ENCODE assay signal across 8 mouse cellular contexts in genomic region chr2:178137518-178137917, GRCm38 (mm10). TPM values are rescaled to one million over a fixed set of nuclear protein-coding genes. Genes with fewer than 3 reads are reported as not detected.
DNase-seq lines count a peak whose midpoint lies in the region; TF ChIP-seq lines count a peak whose summit lies in the region.
"Had no signal": no experiment of that assay in that cellular context is flagged by ENCODE, and none has a peak within 500 bp of the region (broad histone marks: within the 10 kb centered on the region; RNA-seq: fewer than 3 reads in every experiment).

No protein-coding gene starts in this region.

- intact Hi-C loops in left cerebral cortex, adult 2 months (cut with DNase I) = loop anchor here (1.0 to 5.0 kb wide), 2 partner anchors 127 to 200 kb away; no protein-coding TSS in a partner anchor
- intact Hi-C loops in left cerebral cortex, postnatal 4 days (cut with DNase I) = loop anchor here (2.0 to 5.0 kb wide), 2 partner anchors 127 to 200 kb away; no protein-coding TSS in a partner anchor

- DNase-seq in left cerebral cortex, adult 2 months (ENCODE audit: extremely low spot score in 1 of 2, low spot score in 2 of 2) = peak; percentile 61 to 73
- DNase-seq in left cerebral cortex, adult 8-10 months (ENCODE audit: low spot score in 2 of 2) = no peak
- peak; percentile 38 for DNase-seq in MEL (ENCODE audit: low read depth, low spot score)
- DNase-seq in left cerebral cortex, postnatal 4 days = peak; percentile 49
- DNase-seq in right cerebral cortex, postnatal 10 days (ENCODE audit: low spot score in 2 of 2) = peak; percentile 77 to 78

- TF ChIP-seq POLR2A in MEL (IDR thresholded peaks at IDR 0.05; ENCODE audit: control insufficient read depth in 1 of 2, insufficient read depth in 1 of 2, low read depth in 1 of 2, low read length in 2 of 2, poor library complexity in 1 of 2) = no peak
- no peak for TF ChIP-seq POLR2A in bone marrow macrophage, adult 2 months (IDR thresholded peaks at IDR 0.05; ENCODE audit: borderline replicate concordance, low read depth, low read length)
- TF ChIP-seq POLR2A in embryonic fibroblast, embryonic 13.5 days (IDR thresholded peaks at IDR 0.05; ENCODE audit: low read depth, low read length) = no peak

- H3K79me2 ChIP-seq in MEL (ENCODE audit: control insufficient read depth, insufficient read depth, low read length, poor library complexity) = no peaks in the 10 kb centered on the region

- peak; percentile 60 for TF ChIP-seq RAD21 in MEL (IDR thresholded peaks at IDR 0.05; ENCODE audit: low read depth, low read length)

- H3K36me3 ChIP-seq in MEL (ENCODE audit: control insufficient read depth in 1 of 2, insufficient read depth in 2 of 2, low read length in 2 of 2) = no peaks in the 10 kb centered on the region
- H3K36me3 ChIP-seq: heart, embryonic 15.5 days had no signal

- TF ChIP-seq EP300 in MEL (IDR thresholded peaks at IDR 0.05; ENCODE audit: low read depth in 1 of 2, low read length in 2 of 2) = no peak

- H3K27ac ChIP-seq in left cerebral cortex, adult 2 months = no peak overlapping the region
- no peak overlapping the region for H3K27ac ChIP-seq in MEL (ENCODE audit: control insufficient read depth, low read depth, low read length)
- no peak overlapping the region for H3K27ac ChIP-seq in bone marrow macrophage, adult 2 months (ENCODE audit: insufficient read depth, low read depth, low read length)
- no peak overlapping the region for H3K27ac ChIP-seq in embryonic fibroblast, embryonic 13.5 days (ENCODE audit: insufficient read depth, low read length)
- H3K27ac ChIP-seq: heart, embryonic 15.5 days had no signal

- H3K4me1 ChIP-seq in MEL (ENCODE audit: control insufficient read depth in 1 of 2, insufficient read depth in 2 of 2, low read length in 2 of 2) = no peaks in the 10 kb centered on the region
- no peaks in the 10 kb centered on the region for H3K4me1 ChIP-seq in bone marrow macrophage, adult 2 months (ENCODE audit: control insufficient read depth, insufficient read depth, low read length)
- no peaks in the 10 kb centered on the region for H3K4me1 ChIP-seq in embryonic fibroblast, embryonic 13.5 days (ENCODE audit: control insufficient read depth, insufficient read depth, low read length)

- no peaks in the 10 kb centered on the region for H3K9me3 ChIP-seq in MEL (replicated peaks; ENCODE audit: insufficient read depth, low read length)
- H3K9me3 ChIP-seq: heart, embryonic 15.5 days had no signal

- H3K27me3 ChIP-seq in MEL (ENCODE audit: control insufficient read depth in 1 of 2, insufficient read depth in 2 of 2, low read length in 2 of 2) = no peaks in the 10 kb centered on the region

- TF ChIP-seq CTCF in left cerebral cortex, adult 2 months (IDR thresholded peaks at IDR 0.05) = peak; percentile 99
- peak; percentile 69 to 86 (median 78) for TF ChIP-seq CTCF in MEL (IDR thresholded peaks at IDR 0.05 in 2 of 3, conservative IDR thresholded peaks at IDR 0.05 in 1 of 3; ENCODE audit: control insufficient read depth in 1 of 3, insufficient read depth in 1 of 3, low read depth in 2 of 3, low read length in 3 of 3, poor library complexity in 1 of 3, severe bottlenecking in 1 of 3)
- TF ChIP-seq CTCF in bone marrow macrophage, adult 2 months (IDR thresholded peaks at IDR 0.05; ENCODE audit: low read depth, low read length) = peak; percentile 79
- TF ChIP-seq CTCF in embryonic fibroblast, embryonic 13.5 days (IDR thresholded peaks at IDR 0.05; ENCODE audit: borderline replicate concordance, insufficient read depth, low read length) = peak; percentile 90

- H3K4me3 ChIP-seq in left cerebral cortex, adult 2 months = no peak overlapping the region
- H3K4me3 ChIP-seq in MEL (ENCODE audit: control insufficient read depth in 1 of 2, insufficient read depth in 1 of 2, low read depth in 2 of 2, low read length in 2 of 2) = no peak overlapping the region
- no peak overlapping the region for H3K4me3 ChIP-seq in bone marrow macrophage, adult 2 months (ENCODE audit: insufficient read depth, low read length)
- H3K4me3 ChIP-seq in embryonic fibroblast, embryonic 13.5 days (ENCODE audit: insufficient read depth, low read length) = no peak overlapping the region
- H3K4me3 ChIP-seq: heart, embryonic 15.5 days had no signal

- H3K9ac ChIP-seq in MEL (ENCODE audit: control insufficient read depth, low read depth, low read length, poor library complexity, severe bottlenecking) = no peak overlapping the region
- H3K9ac ChIP-seq: heart, embryonic 15.5 days had no signal

TF ChIP-seq in MEL, 35 proteins besides CTCF, POLR2A, EP300 and RAD21:
- TF ChIP-seq KAT2A (conservative IDR thresholded peaks at IDR 0.05; ENCODE audit: low read depth, low read length) (no peak), SMC3 (IDR thresholded peaks at IDR 0.05; ENCODE audit: low read depth, low read length) (peak; percentile 67), ZC3H11A (IDR thresholded peaks at IDR 0.05; ENCODE audit: low read depth, low read length) (peak; percentile 37)

RNA-seq across cellular contexts. Expression of gene Phactr3, which starts 18.7 kb away (rescaled TPM):
- total RNA-seq in left cerebral cortex, adult 2 months (2021) = 100 to 1,000 TPM; 143 to 156 TPM
- total RNA-seq in left cerebral cortex, adult 8-10 months (2022) = 100 to 1,000 TPM; 133 to 145 (median 140) TPM
- total RNA-seq in MEL (2012; rRNA removed) = not detected in 2 replicates
- not detected for polyA plus RNA-seq in MEL (2012; ENCODE audit: insufficient read depth in 1 of 2, insufficient read length in 2 of 2, low read depth in 1 of 2, low replicate concordance in 2 of 2, missing spikeins in 1 of 2)
- not detected in 2 replicates for polyA plus RNA-seq in bone marrow macrophage, adult 2 months (2012; ENCODE audit: insufficient read depth, insufficient read length, missing spikeins)
- polyA plus RNA-seq in embryonic fibroblast, embryonic 13.5 days (2011; ENCODE audit: insufficient read length, low read depth, missing spikeins) = not detected in 2 replicates
- 100 to 1,000 TPM; 128 to 133 TPM for total RNA-seq in left cerebral cortex, postnatal 4 days (2021)

RNA-seq across cellular contexts. Expression of gene Zfp931, which starts 59.2 kb away (rescaled TPM):
- 10 to 100 TPM; 21.3 to 21.4 TPM for total RNA-seq in left cerebral cortex, adult 2 months (2021)
- total RNA-seq in left cerebral cortex, adult 8-10 months (2022) = 10 to 100 TPM; 24.2 to 26.1 (median 24.7) TPM
- total RNA-seq in MEL (2012; rRNA removed) = not detected in 2 replicates
- under 1 TPM in 1 of 2 experiments, not detected in 1; 0.15 TPM for polyA plus RNA-seq in MEL (2012; ENCODE audit: insufficient read depth in 1 of 2, insufficient read length in 2 of 2, low read depth in 1 of 2, low replicate concordance in 2 of 2, missing spikeins in 1 of 2)
- 6.6 and 6.8 TPM in 2 replicates for polyA plus RNA-seq in bone marrow macrophage, adult 2 months (2012; ENCODE audit: insufficient read depth, insufficient read length, missing spikeins)
- polyA plus RNA-seq in embryonic fibroblast, embryonic 13.5 days (2011; ENCODE audit: insufficient read length, low read depth, missing spikeins) = 6.9 and 7.8 TPM in 2 replicates
- 10 to 100 TPM; 12.4 to 13.2 TPM for total RNA-seq in left cerebral cortex, postnatal 4 days (2021)

Comparison
In these comparisons a context has a peak if more than half of its experiments do, and no peak if none do; other contexts are left out.
1. DNase-seq: peak in left cerebral cortex, adult 2 months (2 of 2), MEL (single experiment), left cerebral cortex, postnatal 4 days (single experiment) and right cerebral cortex, postnatal 10 days (2 of 2); none in left cerebral cortex, adult 8-10 months (0 of 2).
2. RNA of gene Phactr3, which starts 18.7 kb away (total RNA-seq): 143 to 156 TPM in left cerebral cortex, adult 2 months, 133 to 145 TPM in left cerebral cortex, adult 8-10 months and 128 to 133 TPM in left cerebral cortex, postnatal 4 days; not detected in MEL; every median in the first group is over 100 times any median in the second.
3. RNA of gene Zfp931, which starts 59.2 kb away (total RNA-seq): 24.2 to 26.1 TPM in left cerebral cortex, adult 8-10 months, 21.3 to 21.4 TPM in left cerebral cortex, adult 2 months and 12.4 to 13.2 TPM in left cerebral cortex, postnatal 4 days; not detected in MEL; every median in the first group is over 10 times any median in the second.
4. Peak in every context shown above with its lines, with median percentiles within 50 percentile points of each other: CTCF ChIP-seq.